Mouse (Mus musculus) duodenum, adult 2 months (tissue): ENCODE measurements around the gene Zdhhc12. TPM values are rescaled to one million over a fixed set of nuclear protein-coding genes. Genes with fewer than 3 reads are reported as not detected.

Source experiments
- polyA plus RNA-seq: library from polyadenylated mRNA; depleted of rRNA; stranded (reverse); fragments of >200 nt; gene quantifications from 2 replicates; pipeline ENCODE4 v1.2.3, GENCODE M21; 2012; ENCODE audit warnings: low replicate concordance; rRNA removed

The Zdhhc12 gene
- 92.1 and 211 TPM in 2 replicates for polyA plus RNA-seq

GRCm38 (mm10) chr2:30093471-30094207 lies at the start of gene Zdhhc12:
Zdhhc12 (minus strand) TSS chr2:30093648.

GRCm38 (mm10) chr2:30133613-30134377 lies 40.3 kb upstream of the Zdhhc12 start, which contains the start of gene Tbc1d13:
Tbc1d13 (plus strand) TSS chr2:30133746.

DNA sequence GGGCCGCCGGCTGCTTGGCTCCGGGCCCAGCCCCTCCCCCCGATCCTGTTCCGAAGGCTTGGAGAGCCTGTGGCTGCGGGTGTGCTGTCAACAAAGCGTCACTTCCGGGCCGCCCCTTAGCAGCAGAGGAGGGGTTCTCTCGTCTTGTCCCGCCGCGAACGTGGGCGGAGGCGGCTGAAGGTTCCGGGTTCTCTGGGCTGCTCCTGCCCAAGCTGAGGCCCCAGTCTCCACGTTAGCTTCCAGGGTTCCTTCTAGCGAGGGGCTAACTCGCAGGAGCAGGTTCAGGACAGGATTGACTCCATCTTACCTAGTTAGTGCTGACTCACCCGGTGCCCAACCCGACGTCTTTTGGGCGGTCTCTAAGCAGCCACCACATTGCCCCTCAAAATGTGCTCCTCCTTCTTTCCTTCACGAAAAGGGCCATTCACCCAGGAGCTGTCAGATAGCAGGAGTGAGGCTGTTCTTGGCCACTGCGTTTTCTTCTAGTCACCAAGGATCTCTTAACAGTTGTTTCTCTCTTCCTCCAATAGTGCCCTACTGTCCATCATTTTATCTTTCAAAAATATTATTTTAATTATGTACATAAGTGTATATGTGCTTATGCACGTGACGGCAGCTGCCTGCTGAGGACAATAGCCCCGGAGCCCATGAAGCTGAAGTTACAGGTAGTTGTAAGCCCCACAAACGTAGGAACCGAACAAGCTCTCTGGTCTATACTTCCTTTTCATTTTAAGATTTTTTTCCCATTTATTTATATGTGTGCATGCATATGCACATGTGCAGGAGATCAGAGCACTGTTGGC lies 31.2 kb upstream of the Zdhhc12 start, which contains the start of gene Zer1:
Zer1 (minus strand) TSS at position 114 of the 803 bp plus-strand sequence.

DNA sequence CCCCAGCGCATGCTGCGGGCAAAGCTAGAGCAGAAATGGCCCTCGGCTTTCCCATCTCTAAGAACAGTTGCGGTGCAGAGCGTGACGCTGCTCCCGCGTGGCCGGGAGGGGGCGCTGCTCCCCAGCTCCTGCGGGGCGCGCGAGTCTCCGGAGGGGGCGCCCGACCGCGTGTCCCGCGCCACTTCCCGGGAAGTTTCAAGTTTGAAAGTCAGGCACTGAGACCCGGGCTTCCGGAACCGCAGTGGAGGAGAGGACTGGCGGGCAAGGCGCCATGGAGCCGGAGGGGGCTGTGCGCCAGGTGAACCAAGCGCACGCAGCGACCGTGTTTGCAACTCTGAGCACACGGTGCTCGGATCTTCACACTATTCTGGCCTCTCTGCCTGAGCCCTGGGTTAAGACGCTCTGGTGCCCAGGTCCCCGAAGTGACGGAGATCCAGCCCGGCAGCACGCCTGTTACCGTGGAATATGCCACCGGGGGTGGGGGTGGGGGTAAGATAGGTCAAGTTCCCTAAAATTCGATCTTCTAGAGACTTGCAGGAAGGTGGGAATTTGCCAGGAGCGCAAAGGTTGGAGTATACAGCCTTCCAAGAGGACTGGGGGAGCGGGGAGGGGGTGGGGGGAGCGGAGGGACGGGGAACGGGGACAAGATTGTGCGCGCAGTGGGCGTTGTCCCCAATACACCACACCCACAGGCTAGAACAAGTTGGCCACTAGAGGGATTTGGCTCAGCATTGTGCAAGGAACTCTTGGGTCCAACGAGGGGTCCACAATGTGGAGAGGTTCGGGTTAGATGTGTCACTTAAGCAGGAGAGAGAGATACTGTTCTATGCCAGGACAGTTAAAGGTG lies 15.7 kb downstream of the Zdhhc12 start, which contains the start of gene Pkn3:
Pkn3 (plus strand) TSS at position 183 of the 847 bp plus-strand sequence.

DNA sequence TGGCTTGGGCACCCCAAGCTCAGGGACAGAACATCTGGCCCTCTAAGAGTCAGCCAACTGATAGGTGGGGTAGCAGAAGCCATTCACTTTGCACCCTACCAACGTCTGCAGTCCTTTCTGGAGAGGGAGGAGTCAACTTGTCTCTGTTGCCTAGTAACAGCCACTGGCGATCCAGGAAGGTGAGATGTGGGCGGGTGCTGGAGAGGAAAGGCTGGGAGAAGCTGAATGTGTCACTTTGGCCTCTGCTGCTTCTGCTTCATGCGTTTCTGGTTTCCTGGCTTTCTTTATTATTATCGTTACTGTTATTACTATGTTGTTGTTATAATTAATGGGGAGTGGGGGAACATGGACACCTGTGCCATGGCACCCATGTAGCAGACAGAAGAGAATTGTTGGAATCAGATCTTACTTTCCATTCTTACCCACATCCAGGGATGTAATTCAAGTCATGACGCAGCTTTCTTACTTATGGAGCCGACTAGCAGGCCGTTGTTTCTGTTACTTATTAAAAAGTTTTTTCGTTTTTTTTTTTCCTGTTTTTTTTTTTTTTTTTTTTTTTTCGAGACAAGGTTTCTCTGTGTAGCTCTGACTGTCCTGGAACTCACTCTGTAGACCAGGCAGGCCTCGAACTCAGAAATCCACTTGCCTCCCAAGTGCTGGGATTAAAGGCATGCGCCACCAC lies 36.1 kb downstream of the Zdhhc12 start, which contains the start of gene Set:
Set (plus strand) TSS at position 156 of the 682 bp plus-strand sequence.

GRCm38 (mm10) chr2:30048699-30049388 lies 44.6 kb downstream of the Zdhhc12 start, which contains the start of gene Wdr34:
Wdr34 (minus strand) TSS chr2:30048881.

Other genes with a start within 250 kb of the Zdhhc12 start
- 3.5 and 5.8 TPM in 2 replicates for gene Cercam, start 224.5 kb downstream of the Zdhhc12 start, polyA plus RNA-seq
- gene Odf2, start 204.4 kb downstream of the Zdhhc12 start, polyA plus RNA-seq, result 9.2 and 13.0 TPM in 2 replicates
- gene Gle1, start 158.2 kb downstream of the Zdhhc12 start, polyA plus RNA-seq, result 5.0 and 6.3 TPM in 2 replicates
- 69.7 and 87.6 TPM in 2 replicates for gene Sptan1, start 128.1 kb downstream of the Zdhhc12 start, polyA plus RNA-seq
- 9.6 and 10.9 TPM in 2 replicates for gene Wdr34, start 44.8 kb downstream of the Zdhhc12 start, polyA plus RNA-seq
- 38.4 and 44.9 TPM in 2 replicates for gene Set, start 36.3 kb downstream of the Zdhhc12 start, polyA plus RNA-seq
- 7.9 and 10.0 TPM in 2 replicates for gene Pkn3, start 16.0 kb downstream of the Zdhhc12 start, polyA plus RNA-seq
- gene Zer1, start 30.9 kb upstream of the Zdhhc12 start, polyA plus RNA-seq, result 37.7 and 41.5 TPM in 2 replicates
- gene Tbc1d13, start 40.1 kb upstream of the Zdhhc12 start, polyA plus RNA-seq, result 75.7 and 94.3 TPM in 2 replicates
- 88.4 and 254 TPM in 2 replicates for gene Endog, start 77.8 kb upstream of the Zdhhc12 start, polyA plus RNA-seq
- 19.1 and 20.7 TPM in 2 replicates for gene Spout1, start 84.8 kb upstream of the Zdhhc12 start, polyA plus RNA-seq
- 33.7 and 56.0 TPM in 2 replicates for gene Kyat1, start 112.2 kb upstream of the Zdhhc12 start, polyA plus RNA-seq
- gene Lrrc8a, start 144.1 kb upstream of the Zdhhc12 start, polyA plus RNA-seq, result 15.3 and 19.6 TPM in 2 replicates
- 2.6 and 3.4 TPM in 2 replicates for gene Gm28035, start 146.9 kb upstream of the Zdhhc12 start, polyA plus RNA-seq
- 4.4 and 5.9 TPM in 2 replicates for gene Phyhd1, start 172.6 kb upstream of the Zdhhc12 start, polyA plus RNA-seq
- gene Gm28038, start 187.4 kb upstream of the Zdhhc12 start, polyA plus RNA-seq, result not detected in 2 replicates
- gene Dolk, start 192.7 kb upstream of the Zdhhc12 start, polyA plus RNA-seq, result 14.6 and 20.2 TPM in 2 replicates
- 27.0 and 29.2 TPM in 2 replicates for gene Nup188, start 192.7 kb upstream of the Zdhhc12 start, polyA plus RNA-seq